Mouse (Mus musculus): ENCODE data around the gene Abcb8. TPM values are rescaled to one million over a fixed set of nuclear protein-coding genes. Genes with fewer than 3 reads are reported as not detected.

Gene Abcb8
- polyA plus RNA-seq, 1 experiment from 2014 or later, result 9.0 TPM

GRCm38 (mm10) chr5:24455613-24456012, 62.1 kb downstream of the Abcb8 start:
- 93% methylated on average over 7 of the region's 7 CpGs for WGBS (ENCODE audit: missing documents)
- H3K79me2 ChIP-seq (ENCODE audit: inconsistent target), result peaks cover 82% of the 10 kb centered on the region

More at GRCm38 (mm10) chr5:24455613-24456012, 62.1 kb downstream of the Abcb8 start:
- Histone ChIP-seq H3K4me3 (ENCODE audit: inconsistent target) (no peak overlapping the region), H3K27ac (no peak overlapping the region), H3K36me3 (ENCODE audit: inconsistent target) (no peaks in the 10 kb centered on the region)

Other genes starting within 250 kb of the Abcb8 start
- 5.7 to 8.2 TPM (median 5.9 TPM) in 3 replicates for gene Nupl2, start 228.7 kb upstream of the Abcb8 start, polyA plus RNA-seq (2018)
- 0.16 TPM in 1 of 3 replicates, not detected in the others for gene Kcnh2, start 42.1 kb upstream of the Abcb8 start, polyA plus RNA-seq (2018)
- 0.12 TPM in 1 of 3 replicates, not detected in the others for gene Nos3, start 28.9 kb upstream of the Abcb8 start, polyA plus RNA-seq (2018)
- gene Atg9b, start 1.5 kb upstream of the Abcb8 start, polyA plus RNA-seq (2018), result 0.67 to 4.7 TPM (median 1.4 TPM) in 3 replicates
- not detected in 3 replicates for gene Asic3, start 19.7 kb downstream of the Abcb8 start, polyA plus RNA-seq (2018)
- 15.2 to 21.5 TPM (median 20.5 TPM) in 3 replicates for gene Cdk5, start 29.9 kb downstream of the Abcb8 start, polyA plus RNA-seq (2018)
- 21.8 to 34.7 TPM (median 34.2 TPM) in 3 replicates for gene Slc4a2, start 30.2 kb downstream of the Abcb8 start, polyA plus RNA-seq (2018)
- gene Fastk, start 51.6 kb downstream of the Abcb8 start, polyA plus RNA-seq (2018), result 30.5 to 41.6 TPM (median 31.5 TPM) in 3 replicates
- gene Tmub1, start 54.2 kb downstream of the Abcb8 start, polyA plus RNA-seq (2018), result 7.8 to 14.5 TPM (median 12.4 TPM) in 3 replicates
- 54.8 to 72.0 TPM (median 61.6 TPM) in 3 replicates for gene Agap3, start 58.5 kb downstream of the Abcb8 start, polyA plus RNA-seq (2018)
- gene Gbx1, start 133.5 kb downstream of the Abcb8 start, polyA plus RNA-seq (2018), result not detected in 3 replicates
- gene Asb10, start 147.3 kb downstream of the Abcb8 start, polyA plus RNA-seq (2018), result 0.09 to 0.61 TPM (median 0.28 TPM) in 3 replicates
- not detected in 3 replicates for gene 4931409K22Rik, start 163.1 kb downstream of the Abcb8 start, polyA plus RNA-seq (2018)
- 38.9 to 54.7 TPM (median 41.4 TPM) in 3 replicates for gene Abcf2, start 183.8 kb downstream of the Abcb8 start, polyA plus RNA-seq (2018)
- gene Chpf2, start 193.1 kb downstream of the Abcb8 start, polyA plus RNA-seq (2018), result 11.4 to 35.1 TPM (median 34.5 TPM) in 3 replicates
- 0.03 to 0.18 TPM in 2 of 3 replicates, not detected in the other for gene Smarcd3, start 230.7 kb downstream of the Abcb8 start, polyA plus RNA-seq (2018)